28 mouse cellular contexts compared by ENCODE assay signal in the genomic region with DNA sequence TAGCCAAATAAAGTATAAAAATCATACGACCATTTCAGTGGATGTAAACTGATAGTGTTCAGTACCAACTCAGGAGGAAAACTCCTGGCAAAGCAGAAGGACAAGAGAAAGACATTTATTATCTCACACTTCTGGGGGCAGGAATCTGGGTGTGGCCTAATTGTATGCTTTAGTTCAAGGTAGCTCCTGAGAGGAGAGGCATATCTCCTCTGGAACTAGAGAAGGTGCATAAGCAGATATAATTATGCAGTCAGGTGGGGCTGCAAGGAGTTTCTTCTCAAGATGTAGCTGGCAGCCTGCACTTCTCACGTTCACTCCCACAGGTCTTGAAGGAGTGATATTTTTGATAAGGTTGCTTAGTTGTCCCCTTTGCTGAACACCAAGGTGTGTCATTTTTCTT.
A peak's percentile ranks its signal among the peaks of the same experiment; 100 is the strongest.
DNase-seq lines count a peak whose midpoint lies in the region; ATAC-seq and TF ChIP-seq lines count a peak whose summit lies in the region.
"Had no signal": no experiment of that assay in that cellular context is flagged by ENCODE, and none has a peak within 500 bp of the region (broad histone marks: within the 10 kb centered on the region; RNA-seq: fewer than 3 reads in every experiment).

No protein-coding gene starts in this region.

- ATAC-seq in intestine, embryonic 16.5 days, result peak; percentile 89
- ATAC-seq in liver, embryonic 16.5 days (ENCODE audit: low read depth), result peak; percentile 46
- ATAC-seq in midbrain, embryonic 13.5 days, result no peak
- ATAC-seq: forebrain, embryonic 16.5 days; hindbrain, postnatal 0 days; lung, postnatal 0 days had no signal

- no peak for TF ChIP-seq RAD21 in MEL (IDR thresholded peaks at IDR 0.05; ENCODE audit: low read depth, low read length)

- no peak for TF ChIP-seq EP300 in MEL (IDR thresholded peaks at IDR 0.05; ENCODE audit: low read depth in 1 of 2, low read length in 2 of 2)

- TF ChIP-seq CTCF in MEL (IDR thresholded peaks at IDR 0.05 in 2 of 3, conservative IDR thresholded peaks at IDR 0.05 in 1 of 3; ENCODE audit: control insufficient read depth in 1 of 3, insufficient read depth in 1 of 3, low read depth in 2 of 3, low read length in 3 of 3, poor library complexity in 1 of 3, severe bottlenecking in 1 of 3), result no peak
- no peak for TF ChIP-seq CTCF in thymus, adult 2 months (IDR thresholded peaks at IDR 0.05; ENCODE audit: borderline replicate concordance, control insufficient read depth, extremely low read depth, insufficient read depth, low read length, poor library complexity)

- H3K9me3 ChIP-seq in MEL (replicated peaks; ENCODE audit: insufficient read depth, low read length), result no peaks in the 10 kb centered on the region
- H3K9me3 ChIP-seq in intestine, embryonic 16.5 days (ENCODE audit: control insufficient read depth, low read length), result no peaks in the 10 kb centered on the region
- H3K9me3 ChIP-seq in liver, embryonic 16.5 days (replicated peaks; ENCODE audit: control insufficient read depth, low read length), result no peaks in the 10 kb centered on the region
- no peaks in the 10 kb centered on the region for H3K9me3 ChIP-seq in midbrain, embryonic 13.5 days
- H3K9me3 ChIP-seq: embryonic facial prominence, embryonic 13.5 days; heart, embryonic 12.5 days; limb, embryonic 15.5 days; midbrain, embryonic 10.5 days; neural tube, embryonic 15.5 days had no signal

- peak; percentile 28 for DNase-seq in MEL (ENCODE audit: low read depth, low spot score)
- peak; percentile 54 for DNase-seq in c-Kit-negative CD71-positive TER-119-positive erythroid progenitor cells, embryonic 14.5 days (ENCODE audit: low read depth, low spot score)
- DNase-seq in kidney, postnatal 25 days, result no peak
- no peak for DNase-seq in thymus, adult 2 months
- DNase-seq: adrenal gland, postnatal 36 days; B cell, adult 2 months; cerebellum, adult 2 months; cerebellum, postnatal 25 days; gastrocnemius, postnatal 10 days; heart, adult 11 months; heart, postnatal 10 days; kidney, adult 18-20 months; left cerebral cortex, postnatal 4 days; right cerebral cortex, adult 18-20 months; right cerebral cortex, postnatal 4 days had no signal

- TF ChIP-seq POLR2A in MEL (IDR thresholded peaks at IDR 0.05; ENCODE audit: control insufficient read depth in 1 of 2, insufficient read depth in 1 of 2, low read depth in 1 of 2, low read length in 2 of 2, poor library complexity in 1 of 2), result no peak
- TF ChIP-seq POLR2A in thymus, adult 2 months (IDR thresholded peaks at IDR 0.05; ENCODE audit: control insufficient read depth, extremely low read depth, insufficient read depth, low read length, poor library complexity), result no peak

- peaks cover 3 to 16% of the 10 kb centered on the region in 2 experiments; a peak in 3 of 4 replicates for H3K4me1 ChIP-seq in MEL (ENCODE audit: control insufficient read depth in 1 of 2, insufficient read depth in 2 of 2, low read length in 2 of 2)
- no peaks in the 10 kb centered on the region for H3K4me1 ChIP-seq in intestine, embryonic 16.5 days (ENCODE audit: control insufficient read depth, insufficient read depth, low read length)
- peaks cover 33% of the 10 kb centered on the region for H3K4me1 ChIP-seq in liver, embryonic 16.5 days (ENCODE audit: control insufficient read depth, low read depth, low read length)
- H3K4me1 ChIP-seq in midbrain, embryonic 13.5 days (replicated peaks), result no peaks in the 10 kb centered on the region
- no peaks in the 10 kb centered on the region for H3K4me1 ChIP-seq in thymus, adult 2 months (replicated peaks; ENCODE audit: control insufficient read depth, insufficient read depth, low read length)
- H3K4me1 ChIP-seq: embryonic facial prominence, embryonic 13.5 days; heart, embryonic 12.5 days; limb, embryonic 15.5 days; midbrain, embryonic 10.5 days; neural tube, embryonic 15.5 days had no signal

- H3K9ac ChIP-seq in MEL (ENCODE audit: control insufficient read depth, low read depth, low read length, poor library complexity, severe bottlenecking), result no peak overlapping the region
- no peak overlapping the region for H3K9ac ChIP-seq in intestine, embryonic 16.5 days (ENCODE audit: low read depth, low read length)
- H3K9ac ChIP-seq in liver, embryonic 16.5 days (ENCODE audit: low read depth, low read length), result peak overlapping the region; percentile 20; the same call in 1 of the 2 replicates
- no peak overlapping the region for H3K9ac ChIP-seq in midbrain, embryonic 13.5 days (replicated peaks)
- H3K9ac ChIP-seq: embryonic facial prominence, embryonic 13.5 days; heart, embryonic 12.5 days; limb, embryonic 15.5 days; neural tube, embryonic 15.5 days had no signal

- no peaks in the 10 kb centered on the region for H3K79me2 ChIP-seq in MEL (ENCODE audit: control insufficient read depth, insufficient read depth, low read length, poor library complexity)

- H3K4me3 ChIP-seq in MEL (ENCODE audit: control insufficient read depth in 1 of 2, insufficient read depth in 1 of 2, low read depth in 2 of 2, low read length in 2 of 2), result no peak overlapping the region
- H3K4me3 ChIP-seq in intestine, embryonic 16.5 days (ENCODE audit: low read length), result no peak overlapping the region
- H3K4me3 ChIP-seq in liver, embryonic 16.5 days (ENCODE audit: low read depth, low read length), result no peak overlapping the region
- H3K4me3 ChIP-seq in midbrain, embryonic 13.5 days (replicated peaks), result no peak overlapping the region
- H3K4me3 ChIP-seq in thymus, adult 2 months (ENCODE audit: control insufficient read depth, insufficient read depth, low read length), result no peak overlapping the region
- H3K4me3 ChIP-seq: embryonic facial prominence, embryonic 13.5 days; heart, embryonic 12.5 days; limb, embryonic 15.5 days; midbrain, embryonic 10.5 days; neural tube, embryonic 15.5 days had no signal

- no peaks in the 10 kb centered on the region for H3K27me3 ChIP-seq in MEL (ENCODE audit: control insufficient read depth in 1 of 2, insufficient read depth in 2 of 2, low read length in 2 of 2)
- no peaks in the 10 kb centered on the region for H3K27me3 ChIP-seq in intestine, embryonic 16.5 days (replicated peaks; ENCODE audit: control insufficient read depth, insufficient read depth, low read length)
- no peaks in the 10 kb centered on the region for H3K27me3 ChIP-seq in liver, embryonic 16.5 days (ENCODE audit: control insufficient read depth, insufficient read depth, low read depth, low read length)
- no peaks in the 10 kb centered on the region for H3K27me3 ChIP-seq in midbrain, embryonic 13.5 days
- H3K27me3 ChIP-seq in thymus, adult 2 months (ENCODE audit: control insufficient read depth, insufficient read depth, low read length), result no peaks in the 10 kb centered on the region
- H3K27me3 ChIP-seq: CH12.LX; embryonic facial prominence, embryonic 13.5 days; heart, embryonic 12.5 days; limb, embryonic 15.5 days; neural tube, embryonic 15.5 days had no signal

- H3K4me2 ChIP-seq in intestine, embryonic 16.5 days (ENCODE audit: low read depth, low read length), result no peak overlapping the region
- H3K4me2 ChIP-seq in liver, embryonic 16.5 days (ENCODE audit: low read depth, low read length), result 0 out of 2 replicates have a peak overlapping the region, but pooled peaks have one; percentile 30
- H3K4me2 ChIP-seq in midbrain, embryonic 13.5 days (replicated peaks), result no peak overlapping the region
- H3K4me2 ChIP-seq: embryonic facial prominence, embryonic 13.5 days; heart, embryonic 12.5 days; limb, embryonic 15.5 days; neural tube, embryonic 15.5 days had no signal

- H3K36me3 ChIP-seq in MEL (ENCODE audit: control insufficient read depth in 1 of 2, insufficient read depth in 2 of 2, low read length in 2 of 2), result peaks cover 0 to 16% of the 10 kb centered on the region in 2 experiments; a peak in 2 of 4 replicates
- H3K36me3 ChIP-seq in intestine, embryonic 16.5 days (ENCODE audit: control insufficient read depth, insufficient read depth, low read length), result no peaks in the 10 kb centered on the region
- H3K36me3 ChIP-seq in liver, embryonic 16.5 days (ENCODE audit: control insufficient read depth, insufficient read depth), result no peaks in the 10 kb centered on the region
- no peaks in the 10 kb centered on the region for H3K36me3 ChIP-seq in midbrain, embryonic 13.5 days
- H3K36me3 ChIP-seq in thymus, adult 2 months (ENCODE audit: control insufficient read depth, insufficient read depth, low read length), result no peaks in the 10 kb centered on the region
- H3K36me3 ChIP-seq: embryonic facial prominence, embryonic 13.5 days; heart, embryonic 12.5 days; limb, embryonic 15.5 days; midbrain, embryonic 10.5 days; neural tube, embryonic 15.5 days had no signal

- WGBS in intestine, embryonic 16.5 days, result 47% methylated on average over 2 of the region's 2 CpGs
- WGBS in liver, embryonic 16.5 days (ENCODE audit: insufficient replicate concordance), result 24% methylated on average over 2 of the region's 2 CpGs
- 84% methylated on average over 2 of the region's 2 CpGs for WGBS in midbrain, embryonic 13.5 days
- WGBS in thymus, adult 2 months, result 71% methylated on average over 2 of the region's 2 CpGs

- no peak overlapping the region for H3K27ac ChIP-seq in MEL (ENCODE audit: control insufficient read depth, low read depth, low read length)
- no peak overlapping the region for H3K27ac ChIP-seq in intestine, embryonic 16.5 days (ENCODE audit: low read length)
- H3K27ac ChIP-seq in liver, embryonic 16.5 days (ENCODE audit: low read length), result peak overlapping the region; percentile 63
- no peak overlapping the region for H3K27ac ChIP-seq in midbrain, embryonic 13.5 days
- H3K27ac ChIP-seq in thymus, adult 2 months (ENCODE audit: control insufficient read depth, insufficient read depth, low read length), result no peak overlapping the region
- H3K27ac ChIP-seq: embryonic facial prominence, embryonic 13.5 days; hindbrain, postnatal 0 days; limb, embryonic 15.5 days; macrophage; midbrain, embryonic 10.5 days; neural tube, embryonic 15.5 days had no signal

TF ChIP-seq in MEL, 35 proteins besides CTCF, POLR2A, EP300 and RAD21 (continues in another document):
- TF ChIP-seq TCF12 (IDR thresholded peaks at IDR 0.05; ENCODE audit: low read depth, low read length) (no peak), MAFK (IDR thresholded peaks at IDR 0.05; ENCODE audit: borderline replicate concordance, low read depth, low read length) (no peak), NRF1 (IDR thresholded peaks at IDR 0.05; ENCODE audit: insufficient read depth, low read depth, low read length, poor library complexity, severe bottlenecking) (no peak), ZKSCAN1 (IDR thresholded peaks at IDR 0.05; ENCODE audit: low read depth, low read length) (no peak), USF2 (IDR thresholded peaks at IDR 0.05; ENCODE audit: borderline replicate concordance in 1 of 2, insufficient read depth in 1 of 2, low read depth in 1 of 2, low read length in 2 of 2) (no peak), ZNF384 (IDR thresholded peaks at IDR 0.05; ENCODE audit: low read depth, low read length) (no peak), MAX (IDR thresholded peaks at IDR 0.05; ENCODE audit: low read length) (no peak), MEF2A (IDR thresholded peaks at IDR 0.05; ENCODE audit: extremely low read depth, insufficient replicate concordance, low read depth, low read length, poor library complexity, severe bottlenecking) (no peak), KAT2A (conservative IDR thresholded peaks at IDR 0.05; ENCODE audit: low read depth, low read length) (no peak), GATA1 (IDR thresholded peaks at IDR 0.05; ENCODE audit: low read depth, low read length) (no peak), TBP (IDR thresholded peaks at IDR 0.05; ENCODE audit: low read depth, low read length) (no peak)

Comparison
In these comparisons a context has a peak if more than half of its experiments do, and no peak if none do; other contexts are left out.
1. DNase-seq: peak in MEL (single experiment) and c-Kit-negative CD71-positive TER-119-positive erythroid progenitor cells, embryonic 14.5 days (single experiment); none in kidney, postnatal 25 days (0 of 2) and thymus, adult 2 months (single experiment).